ENCODE assay signal across 10 mouse cellular contexts in genomic region chr17:73258620-73259019, GRCm38 (mm10).
DNase-seq lines count a peak whose midpoint lies in the region; ATAC-seq and TF ChIP-seq lines count a peak whose summit lies in the region.
"Had no signal": no experiment of that assay in that cellular context is flagged by ENCODE, and none has a peak within 500 bp of the region (broad histone marks: within the 10 kb centered on the region; RNA-seq: fewer than 3 reads in every experiment).

No protein-coding gene starts in this region.

- no peak for TF ChIP-seq POLR2A in CH12.LX (IDR thresholded peaks at IDR 0.05; ENCODE audit: low read depth, low read length)

- no peak for TF ChIP-seq EP300 in CH12.LX (IDR thresholded peaks at IDR 0.05; ENCODE audit: low read length)

- no peak for TF ChIP-seq RAD21 in CH12.LX (IDR thresholded peaks at IDR 0.05; ENCODE audit: low read depth, low read length)

- no peak for TF ChIP-seq CTCF in CH12.LX (conservative IDR thresholded peaks at IDR 0.05 in 1 of 2, IDR thresholded peaks at IDR 0.05 in 1 of 2; ENCODE audit: low read depth in 2 of 2, low read length in 2 of 2)
- TF ChIP-seq CTCF in left cerebral cortex, adult 2 months (IDR thresholded peaks at IDR 0.05), result no peak

- no peak overlapping the region for H3K4me3 ChIP-seq in hindbrain, embryonic 16.5 days (ENCODE audit: low read length)
- H3K4me3 ChIP-seq in hindbrain, embryonic 13.5 days, result no peak overlapping the region
- peak overlapping the region in 1 of 3 experiments; percentile 22 for H3K4me3 ChIP-seq in CH12.LX (replicated peaks in 1 of 3; ENCODE audit: low read depth in 2 of 3, low read length in 2 of 3, poor library complexity in 1 of 3)
- H3K4me3 ChIP-seq in neural tube, embryonic 13.5 days, result no peak overlapping the region
- no peak overlapping the region for H3K4me3 ChIP-seq in left cerebral cortex, adult 2 months
- H3K4me3 ChIP-seq: forebrain, embryonic 12.5 days had no signal

- H3K4me1 ChIP-seq in hindbrain, embryonic 16.5 days (ENCODE audit: control insufficient read depth, insufficient read depth, low read depth, low read length), result no peaks in the 10 kb centered on the region
- H3K4me1 ChIP-seq in hindbrain, embryonic 13.5 days (replicated peaks), result peaks cover 4% of the 10 kb centered on the region
- peaks cover 15 to 26% of the 10 kb centered on the region in 2 experiments; a peak in 3 of 4 replicates for H3K4me1 ChIP-seq in CH12.LX (ENCODE audit: control insufficient read depth in 1 of 2, insufficient read depth in 2 of 2)
- H3K4me1 ChIP-seq in neural tube, embryonic 13.5 days (replicated peaks), result peaks cover 15% of the 10 kb centered on the region

- 48% methylated on average over 12 of the region's 12 CpGs for WGBS in hindbrain, embryonic 16.5 days
- 52% methylated on average over 12 of the region's 12 CpGs for WGBS in hindbrain, embryonic 13.5 days
- WGBS in neural tube, embryonic 13.5 days, result 25% methylated on average over 12 of the region's 12 CpGs

- H3K79me2 ChIP-seq in CH12.LX (replicated peaks; ENCODE audit: control insufficient read depth, extremely low read depth, insufficient read depth, poor library complexity, severe bottlenecking), result no peaks in the 10 kb centered on the region

- peak; percentile 75 for DNase-seq in CH12.LX (ENCODE audit: extremely low read depth)
- peak; percentile 22 for DNase-seq in hindlimb bud, embryonic 11.5 days (ENCODE audit: extremely low spot score, low read depth, low spot score)
- DNase-seq in left cerebral cortex, adult 2 months (ENCODE audit: extremely low spot score in 1 of 2, low spot score in 2 of 2), result no peak
- DNase-seq in cerebellum, adult 11-12 months, result no peak
- DNase-seq in cerebellum, postnatal 14 days, result no peak
- DNase-seq: lung, adult 18-20 months had no signal

- in situ Hi-C loops in CH12.LX (cut with MboI; ENCODE audit: low pct_ligation_motif_present, low pct_unique_long_range_greater_than_20kb, low sequenced_read_pairs), result no loop called here

- no peak overlapping the region; the same call in 1 of the 2 replicates for H3K27ac ChIP-seq in hindbrain, embryonic 16.5 days (ENCODE audit: low read depth, low read length)
- no peak overlapping the region for H3K27ac ChIP-seq in hindbrain, embryonic 13.5 days
- no peak overlapping the region for H3K27ac ChIP-seq in CH12.LX (ENCODE audit: insufficient read depth, low read depth)
- peak overlapping the region; percentile 15; the same call in 1 of the 2 replicates for H3K27ac ChIP-seq in neural tube, embryonic 13.5 days (replicated peaks)
- H3K27ac ChIP-seq in left cerebral cortex, adult 2 months, result no peak overlapping the region
- H3K27ac ChIP-seq: forebrain, embryonic 12.5 days had no signal

- H3K36me3 ChIP-seq in hindbrain, embryonic 16.5 days (ENCODE audit: control insufficient read depth, insufficient read depth, low read length), result no peaks in the 10 kb centered on the region
- H3K36me3 ChIP-seq in hindbrain, embryonic 13.5 days, result no peaks in the 10 kb centered on the region
- H3K36me3 ChIP-seq in CH12.LX (replicated peaks in 1 of 2; ENCODE audit: control insufficient read depth in 1 of 2, insufficient read depth in 1 of 2, low read length in 1 of 2), result no peaks in the 10 kb centered on the region
- no peaks in the 10 kb centered on the region for H3K36me3 ChIP-seq in neural tube, embryonic 13.5 days
- H3K36me3 ChIP-seq: forebrain, embryonic 12.5 days had no signal

- H3K4me2 ChIP-seq in hindbrain, embryonic 16.5 days (ENCODE audit: low read length), result no peak overlapping the region
- no peak overlapping the region for H3K4me2 ChIP-seq in hindbrain, embryonic 13.5 days
- H3K4me2 ChIP-seq in CH12.LX (ENCODE audit: insufficient read depth, low read depth, poor library complexity, severe bottlenecking), result peak overlapping the region; percentile 40
- H3K4me2 ChIP-seq in neural tube, embryonic 13.5 days, result peak overlapping the region; percentile 13
- H3K4me2 ChIP-seq: forebrain, embryonic 12.5 days had no signal

- intact Hi-C loops in left cerebral cortex, adult 2 months (cut with DNase I), result no loop called here

- H3K9me3 ChIP-seq in hindbrain, embryonic 16.5 days (ENCODE audit: control insufficient read depth, low read length), result no peaks in the 10 kb centered on the region
- H3K9me3 ChIP-seq in hindbrain, embryonic 13.5 days, result no peaks in the 10 kb centered on the region
- no peaks in the 10 kb centered on the region for H3K9me3 ChIP-seq in CH12.LX (replicated peaks; ENCODE audit: low read length)
- no peaks in the 10 kb centered on the region for H3K9me3 ChIP-seq in neural tube, embryonic 13.5 days
- H3K9me3 ChIP-seq: forebrain, embryonic 12.5 days had no signal

- ATAC-seq in hindbrain, embryonic 16.5 days, result peak; percentile 17; the same call in 1 of the 2 replicates
- ATAC-seq in hindbrain, embryonic 13.5 days (ENCODE audit: low FRiP score), result no peak
- ATAC-seq in neural tube, embryonic 13.5 days (ENCODE audit: low read depth), result no peak

- dilution Hi-C loops in CH12.LX (cut with MboI; ENCODE audit: extremely low pct_ligation_motif_present, extremely low pct_unique_long_range_greater_than_20kb, low sequenced_read_pairs), result no loop called here

- no peak overlapping the region for H3K9ac ChIP-seq in hindbrain, embryonic 16.5 days (ENCODE audit: low read depth, low read length)
- no peak overlapping the region for H3K9ac ChIP-seq in hindbrain, embryonic 13.5 days
- 0 out of 2 replicates have a peak overlapping the region, but pooled peaks have one; percentile 16 for H3K9ac ChIP-seq in CH12.LX (ENCODE audit: insufficient read depth, low read depth)
- 0 out of 2 replicates have a peak overlapping the region, but pooled peaks have one; percentile 34 for H3K9ac ChIP-seq in neural tube, embryonic 13.5 days
- H3K9ac ChIP-seq: forebrain, embryonic 12.5 days had no signal

- H3K27me3 ChIP-seq in hindbrain, embryonic 16.5 days (replicated peaks; ENCODE audit: control insufficient read depth, insufficient read depth, low read length), result no peaks in the 10 kb centered on the region
- no peaks in the 10 kb centered on the region for H3K27me3 ChIP-seq in hindbrain, embryonic 13.5 days
- no peaks in the 10 kb centered on the region for H3K27me3 ChIP-seq in CH12.LX (replicated peaks)
- H3K27me3 ChIP-seq in neural tube, embryonic 13.5 days, result no peaks in the 10 kb centered on the region
- H3K27me3 ChIP-seq: forebrain, embryonic 12.5 days had no signal

TF ChIP-seq in CH12.LX, 34 proteins besides CTCF, POLR2A, EP300 and RAD21:
- TF ChIP-seq E2F4 (IDR thresholded peaks at IDR 0.05; ENCODE audit: insufficient replicate concordance, low read depth, low read length), result no peak
- TF ChIP-seq TCF12 (IDR thresholded peaks at IDR 0.05; ENCODE audit: low read depth, low read length), result peak; percentile 39; the same call in 1 of the 2 replicates
- no peak for TF ChIP-seq MAX (IDR thresholded peaks at IDR 0.05; ENCODE audit: low read length)
- TF ChIP-seq USF2 (conservative IDR thresholded peaks at IDR 0.05; ENCODE audit: low read depth, low read length), result no peak
- TF ChIP-seq ELF1 (IDR thresholded peaks at IDR 0.05; ENCODE audit: low read depth, low read length), result peak; percentile 54; the same call in 1 of the 2 replicates
- TF ChIP-seq ETS1 (conservative IDR thresholded peaks at IDR 0.05; ENCODE audit: low read depth, low read length), result peak; percentile 23; the same call in 1 of the 2 replicates
TF ChIP-seq in CH12.LX: peak in this region for 3.

Comparison
In these comparisons a context has a peak if more than half of its experiments do, and no peak if none do; other contexts are left out.
1. H3K4me2 ChIP-seq: peak in CH12.LX (single experiment) and neural tube, embryonic 13.5 days (single experiment); none in hindbrain, embryonic 16.5 days (single experiment) and hindbrain, embryonic 13.5 days (single experiment).
2. H3K9ac ChIP-seq: peak in CH12.LX (single experiment) and neural tube, embryonic 13.5 days (single experiment); none in hindbrain, embryonic 16.5 days (single experiment) and hindbrain, embryonic 13.5 days (single experiment).
3. DNase-seq: peak in CH12.LX (single experiment) and hindlimb bud, embryonic 11.5 days (single experiment); none in left cerebral cortex, adult 2 months (0 of 2), cerebellum, adult 11-12 months (single experiment) and cerebellum, postnatal 14 days (0 of 2).